Mouse (Mus musculus): Measurements from ENCODE around the gene Tango2.

Gene Tango2

GRCm38 (mm10) chr16:18275166-18275565 lies 72.7 kb downstream of the Tango2 start:
- in situ Hi-C loops (cut with MboI; ENCODE audit: unreplicated experiment in 2 of 2), result loop anchor here in 1 of 2 experiments (10.0 kb wide), 1 partner anchor 340 kb away; no protein-coding TSS in a partner anchor

DNA sequence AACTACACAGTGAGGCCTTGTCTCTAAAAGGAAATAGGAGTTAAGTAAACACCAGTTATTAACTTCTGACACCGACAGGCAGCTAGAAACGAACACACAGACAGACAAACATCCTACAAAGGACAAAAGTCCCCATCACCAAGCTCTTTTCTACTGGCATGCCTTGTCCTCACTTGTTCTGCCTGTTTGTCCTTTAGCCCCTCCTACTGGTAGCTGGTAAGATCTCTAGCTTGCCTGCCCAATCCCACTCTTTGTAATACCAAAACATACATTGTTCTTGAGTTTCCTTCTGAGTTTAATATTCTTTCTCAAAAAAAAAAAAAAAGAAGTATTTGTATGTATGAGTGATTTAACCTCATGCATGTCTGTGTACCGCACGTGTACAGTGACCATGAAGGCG lies 79.7 kb downstream of the Tango2 start:
- in situ Hi-C loops (cut with MboI; ENCODE audit: unreplicated experiment in 2 of 2), result loop anchor here in 1 of 2 experiments (5.0 to 10.0 kb wide), 3 partner anchors 56 to 153 kb away; no protein-coding TSS in a partner anchor

DNA sequence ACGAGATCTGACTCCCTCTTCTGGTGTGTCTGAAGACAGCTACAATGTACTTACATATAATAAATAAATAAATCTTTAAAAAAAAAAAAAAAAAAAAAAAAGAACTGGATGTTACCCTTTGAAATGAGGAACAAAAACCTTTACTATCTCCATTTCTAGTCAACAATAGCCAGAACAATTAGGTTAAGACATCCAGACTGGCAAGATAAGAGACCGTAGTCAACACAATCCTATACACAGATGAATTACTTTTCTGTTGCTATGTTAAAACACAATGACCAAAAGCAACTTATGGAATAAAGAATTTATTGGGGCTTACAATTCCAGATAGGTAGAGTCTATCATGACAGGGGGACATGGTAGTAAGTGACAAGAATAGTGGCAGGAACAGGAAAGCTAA lies 82.9 kb downstream of the Tango2 start:
- in situ Hi-C loops (cut with MboI; ENCODE audit: unreplicated experiment in 2 of 2), result loop anchor here in 1 of 2 experiments (5.0 to 10.0 kb wide), 3 partner anchors 53 to 150 kb away; no protein-coding TSS in a partner anchor

GRCm38 (mm10) chr16:18258221-18258620 lies 89.7 kb downstream of the Tango2 start, which contains the start of gene Gm49776:
Gene Gm49776, minus strand, starts transcription at chr16:18258321.
- in situ Hi-C loops (cut with MboI; ENCODE audit: unreplicated experiment in 2 of 2), result no loop called here

GRCm38 (mm10) chr16:18253866-18254265 lies 94.0 kb downstream of the Tango2 start:
- in situ Hi-C loops (cut with MboI; ENCODE audit: unreplicated experiment in 2 of 2), result no loop called here

DNA sequence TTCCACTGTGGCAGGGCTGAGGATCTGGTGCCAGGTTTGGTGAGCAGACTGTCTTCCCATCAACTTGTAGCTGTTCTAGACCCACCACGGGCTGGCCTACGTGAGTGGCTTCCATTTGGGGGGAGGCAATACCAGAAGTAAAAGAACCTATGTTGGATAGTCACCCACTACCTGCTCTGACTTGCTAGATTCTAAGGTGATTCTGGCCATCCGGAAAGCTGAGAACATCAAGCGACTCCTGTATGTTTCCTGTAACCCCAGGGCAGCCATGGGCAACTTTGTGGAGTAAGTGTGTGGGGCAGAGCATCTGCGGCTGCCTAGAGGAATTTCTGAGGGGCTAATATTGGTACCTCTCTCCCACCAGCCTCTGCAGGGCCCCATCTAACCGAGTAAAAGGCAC lies 95.2 kb downstream of the Tango2 start:
- in situ Hi-C loops (cut with MboI; ENCODE audit: unreplicated experiment in 2 of 2), result no loop called here

GRCm38 (mm10) chr16:18250828-18251790 lies 96.8 kb downstream of the Tango2 start:
- in situ Hi-C loops (cut with MboI; ENCODE audit: unreplicated experiment in 2 of 2), result no loop called here

Data from v-Abl transformed pro-B cells (cell line).